Mouse (Mus musculus) kidney, embryonic 15.5 days (tissue): Measurements from ENCODE around the gene Sumo3. TPM values are rescaled to one million over a fixed set of nuclear protein-coding genes. Genes with fewer than 3 reads are reported as not detected.

Source experiments
- ATAC-seq: fragments of 200-750 bp; cut with Nextera tagmentation; replicated peaks from 2 replicates; pipeline ENCODE4 v1.8.0; 2017; ENCODE audit warnings: moderate TSS enrichment; ENCODE audit not compliant: low FRiP score
- H3K27ac ChIP-seq: fragments of 300-500 bp; sonication (generic); 2 replicates; pipeline ENCODE4 v1.5.1; 2015; ENCODE audit warnings: mild to moderate bottlenecking, inconsistent platforms
- H3K27me3 ChIP-seq: fragments of 300-500 bp; sonication (generic); 2 replicates; pipeline ENCODE4 v1.6.1; 2015; ENCODE audit warnings: inconsistent platforms
- H3K36me3 ChIP-seq: fragments of 300-500 bp; sonication (generic); 2 replicates; pipeline ENCODE4 v1.6.1; 2015; ENCODE audit warnings: inconsistent platforms
- H3K4me1 ChIP-seq: fragments of 300-500 bp; sonication (generic); 2 replicates; pipeline ENCODE4 v1.6.1; 2015; ENCODE audit warnings: inconsistent platforms
- H3K4me2 ChIP-seq: fragments of 300-500 bp; sonication (generic); 2 replicates; pipeline ENCODE4 v1.6.1; 2015; ENCODE audit warnings: moderate library complexity, mild to moderate bottlenecking, inconsistent platforms
- H3K4me3 ChIP-seq: fragments of 300-500 bp; sonication (generic); replicated peaks from 2 replicates; pipeline ENCODE4 v1.5.1; 2015; ENCODE audit warnings: mild to moderate bottlenecking, inconsistent platforms
- H3K9ac ChIP-seq: fragments of 300-500 bp; sonication (generic); 2 replicates; pipeline ENCODE4 v1.6.1; 2015; ENCODE audit warnings: mild to moderate bottlenecking, inconsistent platforms
- H3K9me3 ChIP-seq: fragments of 300-500 bp; sonication (generic); replicated peaks from 2 replicates; pipeline ENCODE4 v1.6.1; 2016; ENCODE audit warnings: inconsistent platforms
- WGBS: fragments of 180-500 bp; shearing (Covaris S2); methylation state at CpG from one replicate; pipeline ENCODE4 v1.1.7; 2015; ENCODE audit warnings: mixed read lengths; 5-methylcytosine and 5-hydroxymethylcytosine counted together
- polyA plus RNA-seq: library from polyadenylated mRNA; unstranded; fragments of >200 nt; fragmentation: Nextera tagmentation; extraction: Ambion mirVana; gene quantifications from 2 replicates; pipeline ENCODE4 v1.2.1, GENCODE M21; 2015

Gene Sumo3
- polyA plus RNA-seq, 1 experiment from 2014 or later: 332 TPM

- H3K9me3 ChIP-seq: no peaks in the 10 kb centered on the region
- 64% methylated on average over 10 of the region's 10 CpGs for WGBS
- no peak overlapping the region for H3K4me2 ChIP-seq
- no peaks in the 10 kb centered on the region for H3K27me3 ChIP-seq
- no peak for ATAC-seq
- H3K4me1 ChIP-seq: peaks cover 28% of the 10 kb centered on the region
- no peak overlapping the region for H3K27ac ChIP-seq
- H3K36me3 ChIP-seq: no peaks in the 10 kb centered on the region
- no peak overlapping the region for H3K4me3 ChIP-seq
- no peak overlapping the region for H3K9ac ChIP-seq
These were observed 25.6 kb upstream of the Sumo3 start for GRCm38 (mm10) chr10:77580027-77580920.

- Histone ChIP-seq H3K27me3 (no peaks in the 10 kb centered on the region), H3K9ac (peak overlapping the region; percentile 44; the same call in 1 of the 2 replicates), H3K27ac (peak overlapping the region; percentile 97), H3K4me3 (peak overlapping the region; percentile 82), H3K9me3 (no peaks in the 10 kb centered on the region), H3K4me1 (peaks cover 28% of the 10 kb centered on the region), H3K36me3 (no peaks in the 10 kb centered on the region), H3K4me2 (peak overlapping the region; percentile 70)
- ATAC-seq: 0 out of 2 replicates have a peak, but pooled peaks have one; percentile 6
- 8% methylated on average over 8 of the region's 8 CpGs for WGBS
These were observed 24.9 kb upstream of the Sumo3 start for GRCm38 (mm10) chr10:77581023-77581407.

- WGBS: under 1% methylated on average over 64 of the region's 64 CpGs
- peak; percentile 96 for ATAC-seq
- H3K36me3 ChIP-seq: no peaks in the 10 kb centered on the region
These were observed 24.3 kb upstream of the Sumo3 start, which contains the start of gene Pttg1ip for GRCm38 (mm10) chr10:77581408-77582284. Gene Pttg1ip, plus strand, starts transcription at chr10:77581720.

GRCm38 (mm10) chr10:77582285-77582618 is 23.6 kb upstream of the Sumo3 start:
- H3K9ac ChIP-seq: peak overlapping the region; percentile 90
- WGBS: 6% methylated on average over 8 of the region's 8 CpGs
- H3K4me3 ChIP-seq: peak overlapping the region; percentile 82
- no peaks in the 10 kb centered on the region for H3K9me3 ChIP-seq
- peaks cover 5% of the 10 kb centered on the region; the same call in 1 of the 2 replicates for H3K36me3 ChIP-seq
- ATAC-seq: peak; percentile 2
- H3K27me3 ChIP-seq: no peaks in the 10 kb centered on the region
- H3K4me1 ChIP-seq: peaks cover 28% of the 10 kb centered on the region
- H3K4me2 ChIP-seq: peak overlapping the region; percentile 70
- peak overlapping the region; percentile 97 for H3K27ac ChIP-seq

More at GRCm38 (mm10) chr10:77581408-77582284, 24.3 kb upstream of the Sumo3 start, which contains the start of gene Pttg1ip:
- H3K9me3 ChIP-seq: no peaks in the 10 kb centered on the region
- peak within 1 kb of the TSS; percentile 70 for H3K4me2 ChIP-seq
- H3K4me1 ChIP-seq: peaks cover 28% of the 10 kb centered on the region
- peak within 1 kb of the TSS; percentile 90 for H3K9ac ChIP-seq
- H3K27ac ChIP-seq: peak within 1 kb of the TSS; percentile 97
- H3K27me3 ChIP-seq: no peaks in the 10 kb centered on the region
- peak within 1 kb of the TSS; percentile 82 for H3K4me3 ChIP-seq

- no peak for ATAC-seq
- Histone ChIP-seq H3K9me3 (no peaks in the 10 kb centered on the region), H3K9ac (no peak overlapping the region), H3K36me3 (peaks cover 19% of the 10 kb centered on the region), H3K27ac (peak overlapping the region; percentile 59), H3K4me3 (no peak overlapping the region), H3K4me2 (peak overlapping the region; percentile 70), H3K4me1 (peaks cover 42% of the 10 kb centered on the region), H3K27me3 (no peaks in the 10 kb centered on the region)
- WGBS: 38% methylated on average over 10 of the region's 10 CpGs
These were observed 22.0 kb upstream of the Sumo3 start for GRCm38 (mm10) chr10:77583795-77584422.

- no peaks in the 10 kb centered on the region for H3K9me3 ChIP-seq
- peaks cover 37% of the 10 kb centered on the region for H3K36me3 ChIP-seq
- no peak overlapping the region for H3K27ac ChIP-seq
- ATAC-seq: no peak
- no peak overlapping the region for H3K9ac ChIP-seq
- WGBS: 96% methylated on average over 3 of the region's 3 CpGs
- no peaks in the 10 kb centered on the region for H3K27me3 ChIP-seq
- H3K4me3 ChIP-seq: no peak overlapping the region
- H3K4me2 ChIP-seq: no peak overlapping the region
- peaks cover 54% of the 10 kb centered on the region for H3K4me1 ChIP-seq
These were observed 19.3 kb upstream of the Sumo3 start for GRCm38 (mm10) chr10:77586637-77587036.

GRCm38 (mm10) chr10:77587091-77587775 is 18.7 kb upstream of the Sumo3 start:
- 82% methylated on average over 6 of the region's 6 CpGs for WGBS

GRCm38 (mm10) chr10:77588036-77588435 is 17.9 kb upstream of the Sumo3 start:
- H3K36me3 ChIP-seq: peaks cover 51% of the 10 kb centered on the region
- WGBS: 91% methylated on average over 2 of the region's 2 CpGs
- ATAC-seq: no peak

More at GRCm38 (mm10) chr10:77587091-77587775, 18.7 kb upstream of the Sumo3 start:
- Histone ChIP-seq H3K9ac (no peak overlapping the region), H3K4me1 (peaks cover 54% of the 10 kb centered on the region), H3K27ac (no peak overlapping the region), H3K27me3 (no peaks in the 10 kb centered on the region), H3K36me3 (peaks cover 43% of the 10 kb centered on the region), H3K9me3 (no peaks in the 10 kb centered on the region), H3K4me3 (no peak overlapping the region), H3K4me2 (no peak overlapping the region)
- no peak for ATAC-seq

GRCm38 (mm10) chr10:77589117-77589516 is 16.8 kb upstream of the Sumo3 start:
- 78% methylated on average over 7 of the region's 7 CpGs for WGBS
- ATAC-seq: no peak

More at GRCm38 (mm10) chr10:77588036-77588435, 17.9 kb upstream of the Sumo3 start:
- Histone ChIP-seq H3K9ac (no peak overlapping the region), H3K4me3 (no peak overlapping the region), H3K27me3 (no peaks in the 10 kb centered on the region), H3K27ac (no peak overlapping the region), H3K4me1 (peaks cover 46% of the 10 kb centered on the region), H3K4me2 (no peak overlapping the region), H3K9me3 (no peaks in the 10 kb centered on the region)

GRCm38 (mm10) chr10:77589749-77590148 is 16.1 kb upstream of the Sumo3 start:
- Histone ChIP-seq H3K27ac (0 out of 2 replicates have a peak overlapping the region, but pooled peaks have one; percentile 65), H3K36me3 (peaks cover 69% of the 10 kb centered on the region), H3K9me3 (no peaks in the 10 kb centered on the region; the same call in 1 of the 2 replicates), H3K9ac (no peak overlapping the region), H3K4me1 (peaks cover 34% of the 10 kb centered on the region), H3K4me3 (no peak overlapping the region), H3K4me2 (no peak overlapping the region), H3K27me3 (no peaks in the 10 kb centered on the region)
- no peak for ATAC-seq
- 78% methylated on average over 8 of the region's 8 CpGs for WGBS

More at GRCm38 (mm10) chr10:77589117-77589516, 16.8 kb upstream of the Sumo3 start:
- H3K9ac ChIP-seq: no peak overlapping the region
- no peak overlapping the region for H3K4me3 ChIP-seq
- H3K4me2 ChIP-seq: no peak overlapping the region
- peaks cover 35% of the 10 kb centered on the region for H3K4me1 ChIP-seq
- H3K9me3 ChIP-seq: no peaks in the 10 kb centered on the region
- peak overlapping the region; percentile 65 for H3K27ac ChIP-seq
- no peaks in the 10 kb centered on the region for H3K27me3 ChIP-seq
- H3K36me3 ChIP-seq: peaks cover 62% of the 10 kb centered on the region

- H3K9me3 ChIP-seq: no peaks in the 10 kb centered on the region; the same call in 1 of the 2 replicates
- WGBS: 45% methylated on average over 6 of the region's 6 CpGs
- peak overlapping the region; percentile 7 for H3K27ac ChIP-seq
- ATAC-seq: peak; percentile 60
- H3K4me3 ChIP-seq: no peak overlapping the region
- no peak overlapping the region for H3K9ac ChIP-seq
- no peak overlapping the region for H3K4me2 ChIP-seq
- H3K36me3 ChIP-seq: peaks cover 79% of the 10 kb centered on the region
- no peaks in the 10 kb centered on the region for H3K27me3 ChIP-seq
- peaks cover 34% of the 10 kb centered on the region for H3K4me1 ChIP-seq
These were observed 15.1 kb upstream of the Sumo3 start for GRCm38 (mm10) chr10:77590812-77591211.
